Mouse (Mus musculus) forebrain, embryonic 16.5 days (tissue): ENCODE results near the gene Pik3r5. TPM values are rescaled to one million over a fixed set of nuclear protein-coding genes. Genes with fewer than 3 reads are reported as not detected.

Experiments used
- ATAC-seq: fragments of 200-750 bp; cut with Nextera tagmentation; 2 replicates; pipeline ENCODE4 v1.8.0; 2017; ENCODE audit warnings: mild to moderate bottlenecking, moderate library complexity
- H3K27ac ChIP-seq: fragments of 300-500 bp; sonication (generic); 2 replicates; pipeline ENCODE4 v1.5.1; 2014; ENCODE audit warnings: low read length, control low read depth
- H3K27me3 ChIP-seq: fragments of 300-500 bp; sonication (generic); replicated peaks from 2 replicates; pipeline ENCODE4 v1.6.1; 2014; ENCODE audit warnings: low read length; ENCODE audit not compliant: control insufficient read depth, insufficient read depth
- H3K36me3 ChIP-seq: fragments of 300-500 bp; sonication (generic); 2 replicates; pipeline ENCODE4 v1.6.1; 2014; ENCODE audit not compliant: control insufficient read depth, insufficient read depth
- H3K4me1 ChIP-seq: fragments of 300-500 bp; sonication (generic); replicated peaks from 2 replicates; pipeline ENCODE4 v1.6.1; 2014; ENCODE audit warnings: low read length; ENCODE audit not compliant: control insufficient read depth, insufficient read depth
- H3K4me2 ChIP-seq: fragments of 300-500 bp; sonication (generic); 2 replicates; pipeline ENCODE4 v1.6.1; 2014; ENCODE audit warnings: mild to moderate bottlenecking, low read length, control low read depth
- H3K4me3 ChIP-seq: fragments of 300-500 bp; sonication (generic); replicated peaks from 2 replicates; pipeline ENCODE4 v1.5.1; 2014; ENCODE audit warnings: mild to moderate bottlenecking, low read length, control low read depth
- H3K9ac ChIP-seq: fragments of 300-500 bp; sonication (generic); replicated peaks from 2 replicates; pipeline ENCODE4 v1.6.1; 2014; ENCODE audit warnings: low read depth, low read length, control low read depth
- H3K9me3 ChIP-seq: fragments of 300-500 bp; sonication (generic); 2 replicates; pipeline ENCODE4 v1.6.1; 2016; ENCODE audit warnings: low read length; ENCODE audit not compliant: control insufficient read depth
- whole genome bisulfite sequencing: fragments of 180-500 bp; shearing (Covaris S2); extraction: QIAGEN DNeasy Blood & Tissue Kit; methylation state at CpG from one replicate; pipeline ENCODE4 v1.1.7; 2014; 5-methylcytosine and 5-hydroxymethylcytosine counted together
- polyA plus RNA-seq: library from polyadenylated mRNA; unstranded; fragments of >200 nt; fragmentation: Nextera tagmentation; extraction: Ambion mirVana; gene quantifications from 2 replicates; pipeline ENCODE4 v1.2.1, GENCODE M21; 2015

The Pik3r5 gene
- polyA plus RNA-seq, 1 experiment from 2014 or later = 0.11 TPM

DNA sequence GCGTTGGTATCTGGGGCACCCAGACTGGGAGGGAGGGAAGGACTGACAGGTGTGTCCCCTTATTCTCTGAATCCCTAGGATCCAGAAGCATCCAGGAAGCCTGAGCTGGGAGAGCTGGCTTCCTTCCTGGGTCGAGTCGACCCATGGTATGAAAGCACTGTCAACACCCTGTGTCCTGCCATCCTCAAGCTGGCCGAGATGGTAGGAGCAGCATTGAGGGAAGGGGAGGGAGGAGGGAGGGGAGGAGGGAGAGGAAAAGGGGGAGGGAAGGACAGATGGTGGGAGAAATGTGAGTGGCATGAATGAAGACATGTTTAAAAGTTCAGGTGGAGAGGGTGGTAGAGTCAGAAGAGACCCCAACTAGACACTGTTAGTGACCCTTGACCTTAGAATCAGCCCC is 104.1 kb downstream of the Pik3r5 start:
- H3K27me3 ChIP-seq = no peaks in the 10 kb centered on the region
- H3K27ac ChIP-seq = no peak overlapping the region
- no peak overlapping the region for H3K4me3 ChIP-seq
- 71% methylated on average over 4 of the region's 4 CpGs for WGBS
- no peaks in the 10 kb centered on the region for H3K9me3 ChIP-seq
- no peak for ATAC-seq
- no peaks in the 10 kb centered on the region for H3K36me3 ChIP-seq
- H3K4me2 ChIP-seq = no peak overlapping the region
- H3K9ac ChIP-seq = no peak overlapping the region
- no peaks in the 10 kb centered on the region for H3K4me1 ChIP-seq

DNA sequence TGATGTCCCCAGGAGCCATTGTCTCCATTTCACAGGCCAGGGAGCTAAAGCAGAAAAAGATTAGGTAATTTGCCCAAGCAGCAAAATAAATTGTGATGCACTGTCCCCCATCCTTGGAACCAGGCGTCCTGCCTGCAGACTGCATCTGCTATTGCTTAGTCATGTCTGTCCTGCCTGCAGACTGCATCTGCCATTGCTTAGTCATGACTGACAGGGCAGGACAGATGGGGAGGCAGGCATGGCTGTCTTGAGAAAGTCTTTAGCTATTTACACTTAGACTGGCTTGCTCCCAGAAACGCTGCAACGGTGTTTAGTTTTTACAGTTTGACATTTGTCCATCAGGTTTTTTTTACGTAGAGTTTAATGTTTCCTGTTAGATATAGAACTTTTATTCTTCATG is 104.5 kb downstream of the Pik3r5 start:
- Histone ChIP-seq H3K4me3 (no peak overlapping the region), H3K27me3 (no peaks in the 10 kb centered on the region), H3K9me3 (no peaks in the 10 kb centered on the region), H3K9ac (no peak overlapping the region), H3K27ac (no peak overlapping the region), H3K36me3 (no peaks in the 10 kb centered on the region), H3K4me2 (no peak overlapping the region), H3K4me1 (no peaks in the 10 kb centered on the region)
- 36% methylated on average over 4 of the region's 4 CpGs for WGBS
- no peak for ATAC-seq

DNA sequence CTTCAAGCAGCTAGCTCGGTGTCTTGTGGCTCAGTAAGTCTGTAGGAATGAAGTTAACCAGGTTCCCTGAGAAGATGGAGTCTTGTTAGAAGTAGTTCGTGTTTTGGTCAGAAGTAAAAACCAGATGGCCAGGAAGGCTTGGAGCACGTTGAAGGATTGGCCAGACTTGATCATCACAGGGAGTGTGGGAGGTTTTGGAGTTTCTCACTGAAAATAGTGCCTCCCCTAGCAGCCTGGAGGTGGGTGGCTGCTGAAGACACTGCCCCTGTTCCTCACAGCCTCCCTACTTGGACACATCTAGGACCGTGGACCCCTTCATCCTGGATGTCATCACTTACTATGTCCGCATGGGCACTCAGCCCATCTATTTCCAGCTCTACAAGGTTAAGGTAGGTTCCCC is 107.7 kb downstream of the Pik3r5 start:
- no peaks in the 10 kb centered on the region for H3K9me3 ChIP-seq
- no peak overlapping the region for H3K27ac ChIP-seq
- H3K9ac ChIP-seq = no peak overlapping the region
- no peak overlapping the region for H3K4me3 ChIP-seq
- no peak for ATAC-seq
- no peak overlapping the region for H3K4me2 ChIP-seq
- H3K36me3 ChIP-seq = no peaks in the 10 kb centered on the region
- H3K27me3 ChIP-seq = no peaks in the 10 kb centered on the region
- 64% methylated on average over 5 of the region's 5 CpGs for WGBS
- no peaks in the 10 kb centered on the region for H3K4me1 ChIP-seq

DNA sequence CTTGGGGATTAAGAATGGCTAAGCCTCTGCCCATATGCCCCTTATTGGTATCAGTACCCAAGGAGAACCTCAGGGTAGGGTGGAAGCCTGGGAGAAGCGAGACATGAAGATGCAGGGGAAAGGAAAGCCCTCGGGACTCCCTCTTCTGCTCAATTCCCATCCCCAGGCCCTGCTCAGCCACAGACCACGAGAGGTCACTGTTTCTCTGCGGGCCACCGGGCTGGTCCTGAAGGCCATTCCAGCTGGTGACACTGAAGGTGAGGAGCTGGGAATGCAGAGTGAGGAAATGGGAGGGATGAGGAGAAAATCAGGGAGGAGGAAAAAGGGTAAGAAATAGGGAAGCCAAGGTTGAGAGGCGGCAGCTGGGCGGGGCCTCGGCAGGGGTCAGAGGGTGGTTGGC is 112.6 kb downstream of the Pik3r5 start:
- no peak for ATAC-seq
- H3K36me3 ChIP-seq = no peaks in the 10 kb centered on the region
- no peaks in the 10 kb centered on the region for H3K9me3 ChIP-seq
- no peak overlapping the region for H3K27ac ChIP-seq
- H3K27me3 ChIP-seq = no peaks in the 10 kb centered on the region
- WGBS = 9% methylated on average over 8 of the region's 8 CpGs
- no peak overlapping the region for H3K9ac ChIP-seq
- H3K4me3 ChIP-seq = no peak overlapping the region
- no peak overlapping the region for H3K4me2 ChIP-seq
- H3K4me1 ChIP-seq = no peaks in the 10 kb centered on the region

DNA sequence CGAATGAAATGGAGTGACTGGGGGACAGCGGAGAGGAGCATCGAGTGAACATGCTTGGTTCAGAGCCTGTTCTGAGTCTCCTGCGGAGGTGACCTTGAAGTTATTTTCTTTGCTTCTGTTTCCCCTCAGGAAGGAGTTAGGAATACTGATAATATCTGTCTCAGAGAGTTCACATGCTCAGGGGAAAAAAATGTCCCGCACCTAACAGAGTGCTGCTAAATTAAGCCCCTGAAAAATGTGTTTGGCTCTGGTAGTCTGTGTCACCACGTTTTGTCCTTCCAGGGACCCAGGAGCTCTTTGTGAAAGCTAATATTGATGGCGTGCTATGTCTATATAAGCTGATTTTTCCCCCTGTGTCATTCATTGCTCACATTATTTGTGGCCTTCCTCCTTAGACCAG is 113.3 kb downstream of the Pik3r5 start:
- H3K4me1 ChIP-seq = no peaks in the 10 kb centered on the region
- no peaks in the 10 kb centered on the region for H3K9me3 ChIP-seq
- no peak overlapping the region for H3K4me2 ChIP-seq
- no peak overlapping the region for H3K27ac ChIP-seq
- no peak for ATAC-seq
- no peak overlapping the region for H3K9ac ChIP-seq
- 61% methylated on average over 7 of the region's 7 CpGs for WGBS
- no peak overlapping the region for H3K4me3 ChIP-seq
- no peaks in the 10 kb centered on the region for H3K27me3 ChIP-seq
- no peaks in the 10 kb centered on the region for H3K36me3 ChIP-seq

DNA sequence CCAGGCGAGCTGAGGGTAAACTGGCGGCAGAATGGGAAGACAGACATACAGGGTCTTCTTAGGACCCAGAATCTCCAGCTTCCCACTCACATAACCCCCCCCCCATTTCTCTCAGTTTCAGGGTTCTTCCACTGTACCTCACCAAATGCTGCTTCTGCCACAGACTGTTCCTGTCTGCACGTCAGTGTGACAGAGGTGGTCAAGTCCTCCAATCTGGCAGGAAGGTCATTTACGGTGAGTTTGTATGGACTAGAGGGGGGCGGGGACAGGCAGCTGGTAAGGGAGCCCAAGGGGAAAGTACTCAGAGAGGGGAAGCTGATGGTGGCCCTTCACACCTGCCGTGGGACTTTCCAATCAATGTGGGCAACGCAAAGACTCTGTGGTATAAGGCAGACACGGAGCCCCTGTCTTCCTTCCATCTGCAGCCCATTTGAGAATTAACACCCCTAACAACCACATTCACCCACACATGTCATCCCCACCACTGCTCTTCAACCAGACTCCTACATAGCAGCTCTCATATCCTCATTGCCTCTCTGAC is 113.8 kb downstream of the Pik3r5 start:
- 78% methylated on average over 8 of the region's 8 CpGs for WGBS
- no peak for ATAC-seq
- no peaks in the 10 kb centered on the region for H3K9me3 ChIP-seq

More for the DNA sequence above, 113.8 kb downstream of the Pik3r5 start:
- Histone ChIP-seq H3K27me3 (no peaks in the 10 kb centered on the region), H3K27ac (no peak overlapping the region), H3K4me1 (no peaks in the 10 kb centered on the region), H3K4me2 (no peak overlapping the region), H3K9ac (no peak overlapping the region), H3K4me3 (no peak overlapping the region), H3K36me3 (no peaks in the 10 kb centered on the region)

Other genes starting within 250 kb of the Pik3r5 start
- gene Ntn1, start 31.3 kb upstream of the Pik3r5 start, polyA plus RNA-seq = 6.8 and 9.4 TPM in 2 replicates
- gene Pik3r6, start 70.9 kb downstream of the Pik3r5 start, polyA plus RNA-seq = 1.8 and 2.2 TPM in 2 replicates
- gene Mfsd6l, start 124.1 kb downstream of the Pik3r5 start, polyA plus RNA-seq = not detected in 2 replicates
- 0.58 TPM in 1 of 2 replicates, not detected in the other for gene Ccdc42, start 154.9 kb downstream of the Pik3r5 start, polyA plus RNA-seq